Mouse (Mus musculus) CD4-positive helper T cell, adult 2 months (primary cell): Measurements from ENCODE around the gene Ampd2.
A peak's percentile ranks its signal among the peaks of the same experiment; 100 is the strongest.

ENCODE experiments used
- DNase-seq: peaks from one replicate; pipeline ENCODE4 v3.0.0-alpha.2; 2012; ENCODE audit warnings: low read depth, missing footprints, low spot score

Ampd2 gene

DNA sequence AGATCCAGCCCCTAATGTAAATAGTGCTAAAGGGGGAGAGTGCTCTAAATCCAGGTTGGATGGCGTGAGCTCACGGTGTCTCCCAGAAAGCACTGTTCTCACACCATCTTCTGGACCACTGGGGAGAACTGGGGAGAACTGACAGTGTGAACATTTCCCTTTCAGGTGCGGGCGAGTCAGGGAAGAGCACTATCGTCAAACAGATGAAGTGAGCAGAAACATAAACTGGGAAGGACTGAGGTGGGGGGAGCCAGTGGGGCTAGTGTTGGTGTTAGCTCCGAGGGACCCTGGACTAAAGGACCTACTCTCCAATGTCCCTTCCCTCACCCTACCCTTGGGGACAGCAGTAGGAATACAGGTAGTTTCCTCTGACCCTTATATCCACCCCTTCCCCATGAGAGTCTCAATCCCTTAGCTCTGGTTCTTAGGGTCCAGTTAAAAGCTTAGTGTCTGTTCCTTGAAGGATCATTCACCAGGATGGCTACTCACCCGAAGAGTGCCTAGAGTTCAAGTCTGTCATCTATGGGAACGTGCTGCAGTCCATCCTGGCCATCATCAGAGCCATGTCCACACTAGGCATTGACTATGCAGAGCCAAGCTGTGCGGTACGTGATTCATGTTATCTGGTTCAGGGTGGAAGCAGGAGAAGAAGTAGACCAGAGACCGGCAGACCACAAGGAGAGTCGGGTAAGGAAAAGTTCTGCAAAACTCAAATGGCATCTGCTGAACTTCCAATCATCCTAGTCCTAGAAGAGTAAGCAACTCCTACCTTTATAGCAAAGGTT is 8.7 kb upstream of the Ampd2 start:
- no peak for DNase-seq

DNA sequence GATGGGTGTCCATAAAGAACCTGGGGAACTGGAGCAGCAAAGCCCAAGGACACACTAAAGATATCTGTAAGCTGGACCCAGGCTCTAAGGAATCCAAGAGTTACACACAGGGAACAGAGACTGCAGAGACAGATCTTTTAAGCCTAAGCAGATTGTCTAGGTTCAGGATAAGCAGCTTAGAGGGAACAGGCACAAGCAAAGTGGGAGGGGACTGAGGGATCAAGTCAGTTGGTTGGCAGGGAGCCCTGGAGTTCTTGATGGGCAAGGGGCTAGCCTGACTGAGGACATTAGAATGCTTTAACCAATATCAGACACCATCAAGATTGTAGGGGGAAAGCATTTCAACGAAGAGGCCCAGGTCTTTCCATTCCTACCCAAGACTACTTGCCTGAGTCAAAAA is 7.7 kb upstream of the Ampd2 start:
- DNase-seq = no peak

DNA sequence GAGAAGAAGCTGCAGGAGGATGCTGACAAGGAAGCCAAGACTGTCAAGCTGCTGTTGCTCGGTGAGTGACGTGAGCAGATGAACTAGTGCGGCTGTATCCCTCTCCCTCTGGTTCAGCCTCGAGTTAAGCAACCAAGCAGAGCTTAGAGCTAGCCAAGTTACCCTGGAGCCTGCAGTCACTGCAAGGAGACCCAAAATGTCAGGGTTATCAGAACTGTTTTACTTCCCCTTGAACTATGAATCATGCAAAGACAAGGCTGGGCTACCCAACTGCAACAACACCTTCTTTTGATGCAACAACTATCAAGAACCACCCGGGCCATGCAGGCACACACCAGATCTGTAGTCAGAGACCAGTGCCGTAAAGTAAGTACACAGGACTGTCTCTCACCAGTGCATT is 6.9 kb upstream of the Ampd2 start:
- no peak for DNase-seq

GRCm38 (mm10) chr3:108092536-108093115 is 6.2 kb upstream of the Ampd2 start, which contains the start of gene Gnat2:
TSS of gene Gnat2 (plus strand) at chr3:108092789.
- DNase-seq = no peak

- no peak for DNase-seq
These were observed 5.6 kb upstream of the Ampd2 start for GRCm38 (mm10) chr3:108092030-108092429.

GRCm38 (mm10) chr3:108090561-108090960 is 4.1 kb upstream of the Ampd2 start:
- DNase-seq = no peak

DNA sequence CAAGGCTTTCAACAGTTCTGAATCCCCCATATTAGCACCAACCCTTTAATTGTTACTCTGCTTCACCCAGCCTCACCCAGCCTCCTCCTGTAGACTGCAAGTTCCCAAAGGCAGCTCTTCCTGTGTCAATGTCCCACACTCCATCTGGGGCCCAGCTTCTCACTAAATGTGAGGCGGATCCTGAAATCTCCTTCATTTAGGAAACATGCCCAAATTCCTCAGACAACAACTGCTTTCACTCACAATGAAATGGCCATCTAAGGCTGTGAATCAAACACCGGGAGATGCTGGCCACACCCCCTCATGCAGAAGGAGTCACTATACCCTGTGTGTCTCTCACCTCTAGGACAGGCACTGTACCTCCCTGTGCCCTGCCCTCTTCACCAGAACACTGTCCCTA is 3.5 kb upstream of the Ampd2 start:
- no peak for DNase-seq

DNA sequence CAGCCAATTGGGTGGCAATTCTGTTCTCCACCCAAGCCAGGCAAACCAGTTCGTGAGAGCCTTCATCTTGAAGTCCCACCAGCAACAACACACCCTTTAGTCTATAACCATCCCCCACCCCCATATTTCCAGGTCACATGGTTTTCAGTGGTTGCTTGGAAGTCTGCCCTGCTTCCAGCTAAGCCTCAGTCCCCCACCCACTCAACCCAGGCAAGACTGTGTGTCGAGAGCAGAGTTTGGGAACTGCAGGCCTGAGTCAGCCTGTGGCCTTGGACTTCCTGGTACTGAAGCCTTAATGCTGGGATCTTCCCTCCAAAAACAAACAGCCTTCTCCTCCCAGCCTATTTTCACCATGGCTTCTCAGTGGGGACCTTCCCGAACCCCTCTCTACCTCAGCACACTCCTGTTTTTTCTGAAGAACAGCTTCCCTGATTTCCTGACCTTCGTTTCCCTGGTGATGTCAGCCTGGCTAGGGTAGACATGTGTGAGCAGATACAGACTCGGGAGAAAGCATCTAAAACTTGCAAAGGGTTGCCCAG is 2.5 kb upstream of the Ampd2 start:
- no peak for DNase-seq

- DNase-seq = no peak
These were observed 878 bp upstream of the Ampd2 start for GRCm38 (mm10) chr3:108087329-108087728.

DNA sequence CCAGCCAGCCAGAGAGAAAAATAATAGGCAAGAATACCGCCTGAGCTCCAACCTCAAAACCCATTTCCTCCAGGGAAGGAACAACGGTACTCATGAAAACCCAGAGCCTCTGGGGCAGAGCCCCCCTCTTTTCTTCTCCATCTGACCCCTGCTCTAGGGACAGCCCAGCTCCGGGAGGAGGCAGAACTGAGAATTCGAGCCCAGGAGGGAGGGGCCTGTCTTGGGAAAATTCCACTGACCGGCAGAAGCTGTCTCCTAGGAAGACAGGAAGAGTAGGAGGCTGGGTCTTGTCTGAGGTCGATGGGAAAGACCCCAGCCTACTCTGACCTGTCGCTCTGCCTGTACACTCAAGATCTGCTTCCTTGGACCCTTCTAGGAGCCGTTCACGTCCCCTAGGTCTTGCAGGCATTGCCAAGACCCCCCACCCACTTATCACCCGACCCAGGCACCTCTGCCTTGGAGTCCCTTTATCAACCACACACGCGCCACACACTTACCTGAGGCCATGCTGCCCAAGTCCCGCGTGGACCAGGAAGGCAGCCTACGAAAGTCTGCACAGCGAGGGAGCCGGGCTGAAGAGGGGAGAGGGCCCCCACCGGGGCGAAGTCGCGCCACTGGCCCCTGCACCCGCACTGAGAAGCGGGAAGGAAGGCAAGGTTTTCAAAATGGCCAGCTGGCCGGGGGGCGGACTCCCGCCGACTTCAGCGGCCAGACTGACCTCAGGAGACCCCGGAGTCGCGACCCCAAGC is 556 bp downstream of the Ampd2 start:
- DNase-seq = peak; percentile 32

GRCm38 (mm10) chr3:108085281-108085720 is 1.1 kb downstream of the Ampd2 start:
- peak; percentile 89 for DNase-seq

GRCm38 (mm10) chr3:108084767-108085270 is 1.6 kb downstream of the Ampd2 start:
- no peak for DNase-seq

DNA sequence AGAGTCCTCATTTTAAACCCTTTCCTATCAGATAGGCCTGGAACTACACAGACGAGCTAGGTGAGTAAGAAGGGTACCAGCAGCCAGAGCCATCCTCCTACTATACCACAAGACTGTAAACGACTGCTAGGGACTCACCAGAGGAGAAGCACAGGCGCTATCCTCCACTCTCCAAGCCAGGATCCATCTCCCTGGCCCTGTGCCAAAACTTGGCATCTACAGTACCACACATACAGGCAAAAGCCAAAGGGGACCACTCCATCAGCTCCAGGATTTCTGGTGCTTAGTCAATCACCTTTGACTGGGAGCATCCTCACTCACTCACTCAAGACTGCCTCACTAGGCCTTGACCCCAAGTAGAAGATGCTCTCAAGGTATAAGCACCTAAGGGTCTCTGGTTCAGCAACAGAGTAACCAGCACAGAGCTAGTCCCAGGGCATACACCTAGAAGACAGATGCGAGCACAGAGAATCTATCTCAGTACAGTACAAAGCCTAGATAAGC is 2.5 kb downstream of the Ampd2 start:
- no peak for DNase-seq

- no peak for DNase-seq
These were observed 3.3 kb downstream of the Ampd2 start for GRCm38 (mm10) chr3:108083161-108083560.

GRCm38 (mm10) chr3:108082251-108082875 is 4.1 kb downstream of the Ampd2 start:
- no peak for DNase-seq

- DNase-seq = no peak
These were observed 4.8 kb downstream of the Ampd2 start for GRCm38 (mm10) chr3:108081681-108082080.

- no peak for DNase-seq
These were observed 9.6 kb downstream of the Ampd2 start for GRCm38 (mm10) chr3:108076836-108077235.

- no peak for DNase-seq
These were observed 13.4 kb downstream of the Ampd2 start for GRCm38 (mm10) chr3:108072983-108073569.

- peak; percentile 75 for DNase-seq
These were observed 15.9 kb downstream of the Ampd2 start for GRCm38 (mm10) chr3:108070295-108071293.
